Mouse (Mus musculus): ENCODE measurements around the gene Atp13a2.

GRCm38 (mm10) chr4:140947487-140948440 lies 38.9 kb upstream of the Atp13a2 start:
- TF ChIP-seq CTCF (IDR thresholded peaks at IDR 0.05; ENCODE audit: low read depth, low read length) (no peak), POLR2A (IDR thresholded peaks at IDR 0.05; ENCODE audit: extremely low read depth, insufficient read depth, low read length) (no peak)
